27 mouse cellular contexts compared by ENCODE assay signal in genomic region chr10:123997260-123997659, GRCm38 (mm10).
"Had no signal": no experiment of that assay in that cellular context is flagged by ENCODE, and none has a peak within 500 bp of the region (broad histone marks: within the 10 kb centered on the region; RNA-seq: fewer than 3 reads in every experiment).

No protein-coding gene starts in this region.

- H3K36me3 ChIP-seq: heart, embryonic 10.5 days; heart, embryonic 12.5 days; hindbrain, embryonic 13.5 days; hindbrain, embryonic 15.5 days; kidney, embryonic 15.5 days; limb, embryonic 10.5 days; limb, embryonic 12.5 days; liver, embryonic 13.5 days; liver, embryonic 15.5 days had no signal

- ATAC-seq: hindbrain, postnatal 0 days; intestine, embryonic 16.5 days; liver, postnatal 0 days had no signal

- H3K9ac ChIP-seq: heart, embryonic 12.5 days; hindbrain, embryonic 13.5 days; hindbrain, embryonic 15.5 days; kidney, embryonic 15.5 days; limb, embryonic 12.5 days; liver, embryonic 13.5 days; liver, embryonic 15.5 days; liver, postnatal 0 days had no signal

- H3K27me3 ChIP-seq: heart, embryonic 12.5 days; hindbrain, embryonic 13.5 days; hindbrain, embryonic 15.5 days; kidney, embryonic 15.5 days; limb, embryonic 12.5 days; liver, embryonic 13.5 days; liver, embryonic 15.5 days had no signal

- H3K4me3 ChIP-seq: gastrocnemius, adult 2 months; heart, embryonic 10.5 days; heart, embryonic 12.5 days; hindbrain, embryonic 13.5 days; hindbrain, embryonic 15.5 days; kidney, embryonic 15.5 days; left cerebral cortex, adult 2 months; limb, embryonic 10.5 days; limb, embryonic 12.5 days; liver, embryonic 13.5 days; liver, embryonic 15.5 days had no signal

- H3K4me2 ChIP-seq: heart, embryonic 12.5 days; hindbrain, embryonic 13.5 days; hindbrain, embryonic 15.5 days; kidney, embryonic 15.5 days; limb, embryonic 12.5 days; liver, embryonic 11.5 days; liver, embryonic 13.5 days; liver, embryonic 15.5 days had no signal

- H3K9me3 ChIP-seq: heart, embryonic 10.5 days; heart, embryonic 12.5 days; hindbrain, embryonic 13.5 days; hindbrain, embryonic 15.5 days; kidney, embryonic 15.5 days; limb, embryonic 10.5 days; limb, embryonic 12.5 days; liver, embryonic 13.5 days; liver, embryonic 15.5 days had no signal

- H3K4me1 ChIP-seq: heart, embryonic 10.5 days; heart, embryonic 12.5 days; hindbrain, embryonic 13.5 days; hindbrain, embryonic 15.5 days; kidney, embryonic 15.5 days; limb, embryonic 10.5 days; limb, embryonic 12.5 days; liver, embryonic 13.5 days; liver, embryonic 15.5 days had no signal

- H3K27ac ChIP-seq: gastrocnemius, adult 2 months; heart, embryonic 10.5 days; hindbrain, embryonic 13.5 days; hindbrain, embryonic 15.5 days; hindbrain, postnatal 0 days; kidney, embryonic 15.5 days; kidney, postnatal 0 days; left cerebral cortex, adult 2 months; limb, embryonic 10.5 days; limb, embryonic 12.5 days; liver, embryonic 13.5 days; liver, embryonic 15.5 days had no signal

- DNase-seq: gastrocnemius, adult 2 months; gastrocnemius, postnatal 10 days; gastrocnemius, postnatal 25 days; heart, adult 18-20 months; heart, postnatal 10 days; heart, postnatal 4 days; kidney, adult 11 months; kidney, adult 2 months; kidney, adult 9 months; kidney, postnatal 14 days; kidney, postnatal 36 days; liver; liver, embryonic 13.5 days; liver, postnatal 0 days had no signal
